In genomic region chr11:54778131-54778844, GRCm38 (mm10) we compare ENCODE assay signal across 10 mouse cellular contexts. TPM values are rescaled to one million over a fixed set of nuclear protein-coding genes. Genes with fewer than 3 reads are reported as not detected.
DNase-seq lines count a peak whose midpoint lies in the region; ATAC-seq lines count a peak whose summit lies in the region.
"Had no signal": no experiment of that assay in that cellular context is flagged by ENCODE, and none has a peak within 500 bp of the region (broad histone marks: within the 10 kb centered on the region; RNA-seq: fewer than 3 reads in every experiment).

No protein-coding gene starts in this region.

- no peaks in the 10 kb centered on the region for H3K9me3 ChIP-seq in neural tube, embryonic 13.5 days
- H3K9me3 ChIP-seq in heart, embryonic 13.5 days, result no peaks in the 10 kb centered on the region

- DNase-seq in adrenal gland, postnatal 10 days, result peak; percentile 24
- no peak for DNase-seq in adrenal gland, adult 8-10 months
- no peak for DNase-seq in neural tube, embryonic 10.5 days (ENCODE audit: extremely low spot score, low spot score)
- DNase-seq in skeletal muscle tissue, adult 2 months (ENCODE audit: low read depth, low spot score), result peak; percentile 49
- no peak for DNase-seq in adipocyte (ENCODE audit: low spot score)
- no peak for DNase-seq in retina, postnatal 1 day

- H3K9ac ChIP-seq in neural tube, embryonic 13.5 days, result no peak overlapping the region
- H3K9ac ChIP-seq in heart, embryonic 13.5 days, result no peak overlapping the region

- H3K27me3 ChIP-seq in neural tube, embryonic 13.5 days, result no peaks in the 10 kb centered on the region
- no peaks in the 10 kb centered on the region for H3K27me3 ChIP-seq in heart, embryonic 13.5 days (replicated peaks)

- peak overlapping the region; percentile 33; the same call in 1 of the 2 replicates for H3K27ac ChIP-seq in neural tube, embryonic 13.5 days (replicated peaks)
- H3K27ac ChIP-seq in heart, embryonic 13.5 days (replicated peaks), result 0 out of 2 replicates have a peak overlapping the region, but pooled peaks have one; percentile 13
- H3K27ac ChIP-seq: kidney, postnatal 0 days had no signal

- H3K36me3 ChIP-seq in neural tube, embryonic 13.5 days, result no peaks in the 10 kb centered on the region
- no peaks in the 10 kb centered on the region for H3K36me3 ChIP-seq in heart, embryonic 13.5 days

- 62% methylated on average over 1 of the region's 1 CpGs for WGBS in neural tube, embryonic 13.5 days
- WGBS in heart, embryonic 13.5 days, result 26% methylated on average over 1 of the region's 1 CpGs

- ATAC-seq in neural tube, embryonic 13.5 days (ENCODE audit: low read depth), result no peak
- ATAC-seq in heart, embryonic 13.5 days (ENCODE audit: extremely low read depth, insufficient number of reproducible peaks, low FRiP score, low TSS enrichment), result no peak

- no peak overlapping the region for H3K4me2 ChIP-seq in neural tube, embryonic 13.5 days
- no peak overlapping the region for H3K4me2 ChIP-seq in heart, embryonic 13.5 days
- H3K4me2 ChIP-seq: liver, embryonic 11.5 days had no signal

- peaks cover 47% of the 10 kb centered on the region for H3K4me1 ChIP-seq in neural tube, embryonic 13.5 days (replicated peaks)
- H3K4me1 ChIP-seq in heart, embryonic 13.5 days, result peaks cover 60% of the 10 kb centered on the region

- H3K4me3 ChIP-seq in neural tube, embryonic 13.5 days, result no peak overlapping the region
- no peak overlapping the region for H3K4me3 ChIP-seq in heart, embryonic 13.5 days

RNA-seq across cellular contexts. Expression of gene Cdc42se2, which starts 9.2 kb away (rescaled TPM):
- 10 to 100 TPM; 24.4 to 27.7 TPM for total RNA-seq in adrenal gland, postnatal 10 days (2021)
- total RNA-seq in adrenal gland, adult 8-10 months (2022), result 10 to 100 TPM; 23.7 to 33.0 (median 28.7) TPM
- 134 and 144 TPM in 2 replicates for polyA plus RNA-seq in neural tube, embryonic 13.5 days (2015; fragmentation: Nextera tagmentation; extraction: Ambion mirVana)
- polyA plus RNA-seq in heart, embryonic 13.5 days (2015; fragmentation: Nextera tagmentation; extraction: Ambion mirVana), result 56.0 and 57.8 TPM in 2 replicates

Comparison
In these comparisons a context has a peak if more than half of its experiments do, and no peak if none do; other contexts are left out.
1. DNase-seq: peak in adrenal gland, postnatal 10 days (single experiment) and skeletal muscle tissue, adult 2 months (single experiment); none in adrenal gland, adult 8-10 months (single experiment), neural tube, embryonic 10.5 days (single experiment), adipocyte (single experiment) and retina, postnatal 1 day (single experiment).